17 mouse cellular contexts compared by ENCODE assay signal in genomic region chr5:32989959-32990640, GRCm38 (mm10). TPM values are rescaled to one million over a fixed set of nuclear protein-coding genes. Genes with fewer than 3 reads are reported as not detected.
DNase-seq lines count a peak whose midpoint lies in the region; TF ChIP-seq lines count a peak whose summit lies in the region.
"Had no signal": no experiment of that assay in that cellular context is flagged by ENCODE, and none has a peak within 500 bp of the region (broad histone marks: within the 10 kb centered on the region; RNA-seq: fewer than 3 reads in every experiment).

No protein-coding gene starts in this region.

- H3K4me1 ChIP-seq in cortical plate, adult 2 months (ENCODE audit: control insufficient read depth, insufficient read depth, low read length) = peaks cover 15% of the 10 kb centered on the region
- H3K4me1 ChIP-seq: stomach, embryonic 15.5 days had no signal

- 0 out of 2 replicates have a peak, but pooled peaks have one; percentile 39 for TF ChIP-seq POLR2A in cortical plate, adult 2 months (IDR thresholded peaks at IDR 0.05; ENCODE audit: extremely low read depth, insufficient read depth, low read length)

- peak overlapping the region; percentile 89 for H3K27ac ChIP-seq in layer of hippocampus, adult 2 months
- peak overlapping the region; percentile 89 for H3K27ac ChIP-seq in cortical plate, adult 2 months (ENCODE audit: insufficient read depth, low read length)
- H3K27ac ChIP-seq: embryonic facial prominence, embryonic 10.5 days; liver, embryonic 14.5 days; midbrain, embryonic 12.5 days; neural tube, embryonic 12.5 days; stomach, embryonic 15.5 days had no signal

- no peak overlapping the region for H3K4me3 ChIP-seq in layer of hippocampus, adult 2 months
- H3K4me3 ChIP-seq in cortical plate, adult 2 months (ENCODE audit: insufficient read depth, low read length) = peak overlapping the region; percentile 0; the same call in 1 of the 2 replicates
- H3K4me3 ChIP-seq: embryonic facial prominence, embryonic 10.5 days; midbrain, embryonic 12.5 days; neural tube, embryonic 12.5 days; stomach, embryonic 15.5 days had no signal

- no peak for TF ChIP-seq CTCF in layer of hippocampus, adult 2 months (conservative IDR thresholded peaks at IDR 0.05)
- no peak for TF ChIP-seq CTCF in cortical plate, adult 2 months (IDR thresholded peaks at IDR 0.05; ENCODE audit: extremely low read depth, insufficient read depth, low read length)

- DNase-seq in frontal cortex, adult 2 months (ENCODE audit: extremely low spot score in 1 of 2, low spot score in 1 of 2) = peak; percentile 83
- DNase-seq in frontal cortex, postnatal 25 days (ENCODE audit: low spot score in 2 of 2) = no peak
- peak in 1 of 2 experiments; percentile 29 for DNase-seq in layer of hippocampus, adult 2 months (ENCODE audit: low spot score in 2 of 2)
- no peak for DNase-seq in layer of hippocampus, postnatal 36 days
- DNase-seq in left cerebral cortex, adult 9 months (ENCODE audit: low spot score in 2 of 2) = peak; percentile 81 to 83
- no peak for DNase-seq in kidney, postnatal 14 days
- no peak for DNase-seq in adrenal gland, adult 2 months
- DNase-seq: cerebellum, adult 8-10 months; gastrocnemius, postnatal 36 days; lung, postnatal 14 days; thymus, postnatal 4 days had no signal

RNA-seq across cellular contexts. Expression of gene Ywhah, which starts 28.5 kb away (rescaled TPM):
- polyA plus RNA-seq in frontal cortex, adult 2 months (2012; rRNA removed) = 1,285 and 1,395 TPM in 2 replicates
- 1,000 to 10,000 TPM; 1,193 to 1,302 TPM for total RNA-seq in layer of hippocampus, adult 2 months (2021)
- 1,000 to 10,000 TPM; 1,183 to 1,342 TPM for total RNA-seq in layer of hippocampus, postnatal 36 days (2021)
- 1,599 and 1,684 TPM in 2 replicates for polyA plus RNA-seq in cortical plate, adult 2 months (2012; rRNA removed)
- 100 to 1,000 TPM; 167 to 190 TPM for total RNA-seq in adrenal gland, adult 2 months (2021)
- polyA plus RNA-seq in adrenal gland, adult 2 months (2012; rRNA removed) = 128 and 132 TPM in 2 replicates

Comparison
In these comparisons a context has a peak if more than half of its experiments do, and no peak if none do; other contexts are left out.
1. DNase-seq: peak in frontal cortex, adult 2 months (2 of 2) and left cerebral cortex, adult 9 months (2 of 2); none in frontal cortex, postnatal 25 days (0 of 2), layer of hippocampus, postnatal 36 days (0 of 2), kidney, postnatal 14 days (single experiment) and adrenal gland, adult 2 months (single experiment).
2. RNA of gene Ywhah, which starts 28.5 kb away (total RNA-seq): 1,183 to 1,342 TPM in layer of hippocampus, postnatal 36 days and 1,193 to 1,302 TPM in layer of hippocampus, adult 2 months; 167 to 190 TPM in adrenal gland, adult 2 months; every median in the first group is over 4 times any median in the second.